Mouse (Mus musculus) small intestine, adult 2 months (tissue): Measurements from ENCODE around the gene Isg20. TPM values are rescaled to one million over a fixed set of nuclear protein-coding genes. Genes with fewer than 3 reads are reported as not detected.

Source experiments
- H3K27ac ChIP-seq: fragments of 200-500 bp; 2 replicates; pipeline ENCODE4 v1.5.1; 2012; ENCODE audit warnings: low read depth, low read length, control low read depth, inconsistent platforms; ENCODE audit not compliant: insufficient read depth
- H3K27me3 ChIP-seq: fragments of 200-500 bp; 2 replicates; pipeline ENCODE4 v1.6.1; 2012; ENCODE audit warnings: mild to moderate bottlenecking, moderate library complexity, low read length, inconsistent platforms; ENCODE audit not compliant: control insufficient read depth, insufficient read depth
- H3K36me3 ChIP-seq: fragments of 200-500 bp; 2 replicates; pipeline ENCODE4 v1.6.1; 2012; ENCODE audit warnings: mild to moderate bottlenecking, low read length, control low read depth, inconsistent platforms; ENCODE audit not compliant: control insufficient read depth, insufficient read depth
- H3K4me1 ChIP-seq: fragments of 200-500 bp; 2 replicates; pipeline ENCODE4 v1.6.1; 2012; ENCODE audit warnings: low read length, inconsistent platforms, mixed read lengths; ENCODE audit not compliant: control insufficient read depth, insufficient read depth, insufficient read length
- H3K4me3 ChIP-seq: fragments of 200-500 bp; 2 replicates; pipeline ENCODE4 v1.5.1; 2012; ENCODE audit warnings: low read depth, mild to moderate bottlenecking, control low read depth, inconsistent platforms, low read length, moderate library complexity
- CTCF ChIP-seq: fragments of 200-500 bp; IDR thresholded peaks from 2 replicates; pipeline ENCODE4 v1.5.1; 2012; ENCODE audit warnings: low read depth, mild to moderate bottlenecking, control low read depth, inconsistent platforms, low read length, moderate library complexity, mixed read lengths; ENCODE audit not compliant: insufficient replicate concordance, insufficient read length; ENCODE audit errors: extremely low read depth
- POLR2A ChIP-seq: fragments of 200-500 bp; IDR thresholded peaks from 2 replicates; pipeline ENCODE4 v1.6.1; 2012; ENCODE audit warnings: low read depth, mild to moderate bottlenecking, control low read depth, inconsistent platforms, low read length, moderate library complexity
- WGBS: fragments of 180-500 bp; shearing (Covaris S2); methylation state at CpG from one replicate; pipeline ENCODE4 v1.1.7; 2018; 5-methylcytosine and 5-hydroxymethylcytosine counted together
- polyA plus RNA-seq: library from polyadenylated mRNA; depleted of rRNA; stranded (reverse); fragments of >200 nt; gene quantifications from 2 replicates; pipeline ENCODE4 v1.2.3, GENCODE M21; 2012; rRNA removed

Isg20 gene
- polyA plus RNA-seq, 1 experiment = 22.3 TPM

GRCm38 (mm10) chr7:78958499-78959073, 45.4 kb downstream of the Isg20 start:
- Histone ChIP-seq H3K4me1 (no peaks in the 10 kb centered on the region), H3K36me3 (no peaks in the 10 kb centered on the region), H3K27me3 (no peaks in the 10 kb centered on the region), H3K4me3 (no peak overlapping the region), H3K27ac (no peak overlapping the region)
- TF ChIP-seq CTCF = no peak
- no peak for TF ChIP-seq POLR2A
- WGBS = 55% methylated on average over 6 of the region's 6 CpGs

GRCm38 (mm10) chr7:78963891-78964290, 50.7 kb downstream of the Isg20 start:
- 84% methylated on average over 3 of the region's 3 CpGs for WGBS
- no peak for TF ChIP-seq CTCF
- no peak for TF ChIP-seq POLR2A
- no peak overlapping the region for H3K27ac ChIP-seq
- no peak overlapping the region for H3K4me3 ChIP-seq
- no peaks in the 10 kb centered on the region for H3K27me3 ChIP-seq
- H3K36me3 ChIP-seq = no peaks in the 10 kb centered on the region
- H3K4me1 ChIP-seq = no peaks in the 10 kb centered on the region

Other genes with a start within 250 kb of the Isg20 start
- 0.46 and 0.61 TPM in 2 replicates for gene Ntrk3, start 175.4 kb upstream of the Isg20 start, polyA plus RNA-seq
- gene Mrps11, start 130.3 kb upstream of the Isg20 start, polyA plus RNA-seq = 25.1 and 32.8 TPM in 2 replicates
- gene Mrpl46, start 129.9 kb upstream of the Isg20 start, polyA plus RNA-seq = 10.1 and 20.8 TPM in 2 replicates
- 7.5 and 10.2 TPM in 2 replicates for gene Det1, start 66.2 kb upstream of the Isg20 start, polyA plus RNA-seq
- gene Aen, start 17.6 kb upstream of the Isg20 start, polyA plus RNA-seq = 7.7 and 8.7 TPM in 2 replicates
- gene Acan, start 140.1 kb downstream of the Isg20 start, polyA plus RNA-seq = not detected in 2 replicates
- 0.10 and 0.33 TPM in 2 replicates for gene Hapln3, start 217.6 kb downstream of the Isg20 start, polyA plus RNA-seq
- gene Mfge8, start 235.6 kb downstream of the Isg20 start, polyA plus RNA-seq = 115 and 166 TPM in 2 replicates